Mouse (Mus musculus): ENCODE results near the gene Bdkrb1.

DNA sequence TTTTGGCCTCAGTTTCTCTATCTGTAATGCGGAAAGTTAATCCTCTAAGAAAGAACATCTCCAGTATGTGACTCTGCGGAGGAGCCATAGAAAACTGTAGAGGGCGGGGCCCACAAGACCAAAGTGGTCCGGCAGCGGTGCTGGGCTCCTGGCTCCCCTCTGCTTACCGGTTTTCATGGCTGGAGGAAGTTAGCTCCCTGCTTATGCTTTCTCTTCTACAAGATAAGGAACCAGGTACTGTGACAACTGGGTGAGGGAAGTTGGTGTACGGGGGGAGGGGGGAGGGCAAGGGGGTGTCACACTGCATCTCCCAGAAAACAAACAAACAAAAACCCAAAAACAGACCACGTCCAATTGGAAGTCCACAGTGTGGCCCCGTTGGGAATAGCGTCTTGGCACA, 4.4 kb upstream of the Bdkrb1 start:
- TF ChIP-seq CTCF (IDR thresholded peaks at IDR 0.05; ENCODE audit: low read depth) (no peak), EP300 (IDR thresholded peaks at IDR 0.05; ENCODE audit: low read depth) (no peak)
